Mouse (Mus musculus): ENCODE results near the gene Fam120b.

DNA sequence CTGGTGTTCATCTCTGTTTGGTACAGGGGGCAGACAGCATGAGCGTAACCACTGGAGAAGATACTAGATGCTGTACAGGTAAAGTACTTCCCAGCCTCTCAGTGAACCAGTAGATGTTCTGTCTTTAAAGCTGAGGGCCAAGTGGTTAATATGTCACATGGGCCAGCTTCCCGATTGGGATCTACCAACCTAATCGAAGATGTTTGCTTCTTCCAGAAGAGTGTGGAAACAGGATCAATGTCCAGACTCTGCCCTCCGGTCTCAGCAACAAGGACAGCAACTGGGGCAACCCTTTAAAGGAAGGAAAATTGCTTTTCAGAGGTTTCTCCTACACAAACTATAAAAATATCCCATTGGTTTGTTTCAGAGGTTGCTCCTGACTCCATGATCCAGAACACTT, 35.5 kb downstream of the Fam120b start:
- TF ChIP-seq RAD21 (IDR thresholded peaks at IDR 0.05; ENCODE audit: low read depth, low read length) (no peak), MEF2A (IDR thresholded peaks at IDR 0.05; ENCODE audit: extremely low read depth, insufficient replicate concordance, low read depth, low read length, poor library complexity, severe bottlenecking) (no peak), CTCF (IDR thresholded peaks at IDR 0.05 in 2 of 3, conservative IDR thresholded peaks at IDR 0.05 in 1 of 3; ENCODE audit: control insufficient read depth in 1 of 3, insufficient read depth in 1 of 3, low read depth in 2 of 3, low read length in 3 of 3, poor library complexity in 1 of 3, severe bottlenecking in 1 of 3) (no peak), MAX (IDR thresholded peaks at IDR 0.05; ENCODE audit: low read length) (no peak), MYB (IDR thresholded peaks at IDR 0.05; ENCODE audit: low read depth, low read length) (no peak)

Data from MEL (cell line).